Mouse (Mus musculus): ENCODE results near the gene Eprs. TPM values are rescaled to one million over a fixed set of nuclear protein-coding genes. Genes with fewer than 3 reads are reported as not detected.

Eprs gene
- polyA plus RNA-seq, 1 experiment: 94.5 TPM

DNA sequence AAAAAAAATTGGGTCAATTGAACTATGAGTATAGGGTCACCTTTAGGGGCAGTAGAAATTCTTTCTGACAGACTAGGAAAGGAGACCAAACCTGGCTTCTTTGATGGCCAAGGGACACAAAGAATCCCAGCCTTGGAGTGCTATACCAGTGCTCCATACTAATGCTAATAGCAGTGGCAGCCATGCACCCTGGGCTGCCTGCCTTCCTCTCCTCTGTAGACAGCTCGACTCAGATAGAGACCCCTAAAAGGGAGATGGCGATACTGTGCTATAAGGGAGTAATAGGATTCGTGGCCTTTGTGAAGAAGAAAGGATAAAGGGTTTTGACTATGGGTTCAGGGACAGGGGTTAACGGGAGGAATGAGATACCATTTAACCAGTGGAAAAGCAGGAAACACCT, 91.3 kb downstream of the Eprs start:
- TF ChIP-seq MYOD1 (IDR thresholded peaks at IDR 0.05; ENCODE audit: control insufficient read depth in 1 of 3, insufficient read length in 2 of 3, low read depth in 2 of 3): no peak
- TF ChIP-seq TCF3 (IDR thresholded peaks at IDR 0.05; ENCODE audit: insufficient read length, low read depth): no peak
- no peak for TF ChIP-seq SRF (IDR thresholded peaks at IDR 0.05; ENCODE audit: control insufficient read depth, insufficient read length, low read depth)
- no peak for TF ChIP-seq POLR2AphosphoS2 (IDR thresholded peaks at IDR 0.05; ENCODE audit: insufficient read length, low read depth)
- no peak for TF ChIP-seq MYOG (IDR thresholded peaks at IDR 0.05; ENCODE audit: control insufficient read depth in 1 of 3, insufficient read depth in 1 of 3, insufficient read length in 2 of 3, low read depth in 2 of 3)
- TF ChIP-seq USF1 (IDR thresholded peaks at IDR 0.05; ENCODE audit: low read depth): no peak
- no peak for TF ChIP-seq POLR2A (IDR thresholded peaks at IDR 0.05; ENCODE audit: insufficient read length, low read depth)
- no peak for TF ChIP-seq REST (IDR thresholded peaks at IDR 0.05; ENCODE audit: insufficient read depth, insufficient read length)
- TF ChIP-seq CEBPB (IDR thresholded peaks at IDR 0.05; ENCODE audit: insufficient read depth, poor library complexity, severe bottlenecking): no peak
- no peak for TF ChIP-seq E2F4 (IDR thresholded peaks at IDR 0.05; ENCODE audit: insufficient read depth)
- Histone ChIP-seq H3K4me2 (ENCODE audit: low read depth) (no peak overlapping the region), H3ac (ENCODE audit: control insufficient read depth, insufficient read length) (no peak overlapping the region), H3K36me3 (ENCODE audit: control insufficient read depth, insufficient read depth) (no peaks in the 10 kb centered on the region), H3K27me3 (ENCODE audit: control insufficient read depth, insufficient read depth, insufficient read length) (peaks cover 38% of the 10 kb centered on the region), H3K79me2 (ENCODE audit: control insufficient read depth, insufficient read depth) (no peaks in the 10 kb centered on the region), H3K4me3 (no peak overlapping the region)

DNA sequence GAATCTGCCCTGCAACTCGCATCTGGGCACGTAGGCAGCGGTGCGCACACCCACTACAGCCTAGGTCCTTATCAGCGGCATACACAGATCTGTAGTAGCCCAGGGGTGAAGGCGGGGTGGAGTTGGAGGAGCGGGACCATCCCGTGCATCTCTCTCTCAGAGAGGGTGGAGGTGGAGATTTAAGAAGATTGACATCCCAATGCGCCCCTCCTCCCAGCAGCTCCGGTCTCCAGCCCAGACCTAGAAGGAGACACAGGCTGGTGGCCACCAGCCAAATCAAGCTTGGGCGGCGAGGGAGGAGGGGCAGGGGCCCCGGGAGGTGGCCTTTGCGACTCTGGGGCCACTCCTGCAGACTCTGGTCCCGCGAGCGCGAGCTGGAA, 91.7 kb downstream of the Eprs start, which contains the start of gene Slc30a10:
Slc30a10 (plus strand) TSS at position 274 of the 380 bp plus-strand sequence.
- TF ChIP-seq MYOG (IDR thresholded peaks at IDR 0.05; ENCODE audit: control insufficient read depth in 1 of 3, insufficient read depth in 1 of 3, insufficient read length in 2 of 3, low read depth in 2 of 3) (no peak), CEBPB (IDR thresholded peaks at IDR 0.05; ENCODE audit: insufficient read depth, poor library complexity, severe bottlenecking) (no peak), POLR2AphosphoS2 (IDR thresholded peaks at IDR 0.05; ENCODE audit: insufficient read length, low read depth) (no peak), POLR2A (IDR thresholded peaks at IDR 0.05; ENCODE audit: insufficient read length, low read depth) (no peak), USF1 (IDR thresholded peaks at IDR 0.05; ENCODE audit: low read depth) (no peak), E2F4 (IDR thresholded peaks at IDR 0.05; ENCODE audit: insufficient read depth) (no peak), MAX (IDR thresholded peaks at IDR 0.05; ENCODE audit: low read depth) (no peak), TCF3 (IDR thresholded peaks at IDR 0.05; ENCODE audit: insufficient read length, low read depth) (no peak), SRF (IDR thresholded peaks at IDR 0.05; ENCODE audit: control insufficient read depth, insufficient read length, low read depth) (no peak), REST (IDR thresholded peaks at IDR 0.05; ENCODE audit: insufficient read depth, insufficient read length) (no peak), MYOD1 (IDR thresholded peaks at IDR 0.05; ENCODE audit: control insufficient read depth in 1 of 3, insufficient read length in 2 of 3, low read depth in 2 of 3) (no peak), TCF12 (IDR thresholded peaks at IDR 0.05; ENCODE audit: insufficient read depth, poor library complexity, severe bottlenecking) (no peak)
- Histone ChIP-seq H3K4me3 (no peak within 1 kb of the TSS), H3K36me3 (ENCODE audit: control insufficient read depth, insufficient read depth) (no peaks in the 10 kb centered on the region), H3K79me2 (ENCODE audit: control insufficient read depth, insufficient read depth) (no peaks in the 10 kb centered on the region), H3ac (ENCODE audit: control insufficient read depth, insufficient read length) (no peak within 1 kb of the TSS), H3K4me2 (ENCODE audit: low read depth) (no peak within 1 kb of the TSS), H3K27me3 (ENCODE audit: control insufficient read depth, insufficient read depth, insufficient read length) (peaks cover 38% of the 10 kb centered on the region)

DNA sequence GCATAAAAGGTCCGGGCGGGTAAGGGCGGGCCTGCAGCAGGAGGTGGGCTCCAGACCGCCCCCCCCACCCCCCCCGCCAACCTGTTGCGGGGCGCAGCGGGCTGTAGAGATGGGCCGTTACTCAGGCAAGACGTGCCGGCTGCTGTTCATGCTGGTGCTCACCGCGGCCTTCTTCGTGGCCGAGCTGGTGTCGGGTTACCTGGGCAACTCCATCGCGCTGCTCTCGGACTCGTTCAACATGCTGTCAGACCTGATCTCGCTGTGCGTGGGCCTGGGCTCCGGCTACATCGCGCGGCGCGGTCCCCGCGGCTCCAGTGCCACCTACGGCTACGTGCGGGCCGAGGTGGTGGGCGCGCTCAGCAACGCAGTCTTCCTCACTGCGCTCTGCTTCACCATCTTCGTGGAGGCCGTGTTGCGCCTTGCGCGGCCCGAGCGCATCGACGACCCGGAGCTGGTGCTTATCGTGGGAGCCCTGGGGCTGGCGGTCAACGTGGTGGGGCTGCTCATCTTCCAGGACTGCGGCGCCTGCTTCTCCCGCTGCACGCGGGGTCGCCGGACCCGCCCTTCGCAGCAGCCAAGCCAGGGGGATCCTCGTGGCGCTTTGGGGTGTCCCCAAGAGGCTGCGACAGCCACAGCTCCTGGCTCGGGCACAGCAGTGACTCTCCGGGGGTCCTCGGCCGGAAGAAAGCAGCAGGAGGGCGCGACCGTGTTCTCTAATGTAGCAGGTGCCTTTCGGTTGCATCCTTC, 92.3 kb downstream of the Eprs start:
- H3ac ChIP-seq (ENCODE audit: control insufficient read depth, insufficient read length): no peak overlapping the region
- H3K4me3 ChIP-seq: no peak overlapping the region
- no peaks in the 10 kb centered on the region for H3K36me3 ChIP-seq (ENCODE audit: control insufficient read depth, insufficient read depth)
- TF ChIP-seq USF1 (IDR thresholded peaks at IDR 0.05; ENCODE audit: low read depth): no peak
- no peak for TF ChIP-seq TCF12 (IDR thresholded peaks at IDR 0.05; ENCODE audit: insufficient read depth, poor library complexity, severe bottlenecking)
- TF ChIP-seq REST (IDR thresholded peaks at IDR 0.05; ENCODE audit: insufficient read depth, insufficient read length): no peak
- TF ChIP-seq MYOG (IDR thresholded peaks at IDR 0.05; ENCODE audit: control insufficient read depth in 1 of 3, insufficient read depth in 1 of 3, insufficient read length in 2 of 3, low read depth in 2 of 3): no peak
- no peak for TF ChIP-seq TCF3 (IDR thresholded peaks at IDR 0.05; ENCODE audit: insufficient read length, low read depth)
- no peak for TF ChIP-seq POLR2A (IDR thresholded peaks at IDR 0.05; ENCODE audit: insufficient read length, low read depth)
- TF ChIP-seq MAX (IDR thresholded peaks at IDR 0.05; ENCODE audit: low read depth): no peak
- TF ChIP-seq CEBPB (IDR thresholded peaks at IDR 0.05; ENCODE audit: insufficient read depth, poor library complexity, severe bottlenecking): no peak
- no peak for TF ChIP-seq MYOD1 (IDR thresholded peaks at IDR 0.05; ENCODE audit: control insufficient read depth in 1 of 3, insufficient read length in 2 of 3, low read depth in 2 of 3)
- TF ChIP-seq E2F4 (IDR thresholded peaks at IDR 0.05; ENCODE audit: insufficient read depth): no peak
- TF ChIP-seq POLR2AphosphoS2 (IDR thresholded peaks at IDR 0.05; ENCODE audit: insufficient read length, low read depth): no peak
- TF ChIP-seq SRF (IDR thresholded peaks at IDR 0.05; ENCODE audit: control insufficient read depth, insufficient read length, low read depth): no peak
- no peaks in the 10 kb centered on the region for H3K79me2 ChIP-seq (ENCODE audit: control insufficient read depth, insufficient read depth)
- H3K4me2 ChIP-seq (ENCODE audit: low read depth): no peak overlapping the region
- peaks cover 36% of the 10 kb centered on the region for H3K27me3 ChIP-seq (ENCODE audit: control insufficient read depth, insufficient read depth, insufficient read length)

DNA sequence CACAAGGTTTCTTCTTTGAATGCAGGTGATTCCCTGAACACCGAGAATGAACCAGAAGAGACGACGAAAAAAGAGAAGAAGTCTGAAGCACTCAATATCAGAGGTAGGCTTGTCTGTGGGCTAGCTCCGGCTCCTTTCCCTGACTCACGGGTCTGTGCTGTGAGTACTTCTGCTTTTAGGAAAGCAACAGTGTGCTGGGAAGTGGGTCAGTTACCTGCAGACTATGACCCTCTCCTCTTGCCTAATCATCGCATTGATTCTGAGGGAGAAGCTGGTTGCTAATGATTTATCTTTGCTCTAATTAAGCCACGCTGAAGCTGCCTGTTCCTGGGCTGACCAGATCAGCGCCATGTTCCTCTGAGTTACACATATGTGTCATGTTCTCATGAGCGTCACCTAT, 93.5 kb downstream of the Eprs start:
- no peak overlapping the region for H3K4me3 ChIP-seq
- TF ChIP-seq E2F4 (IDR thresholded peaks at IDR 0.05; ENCODE audit: insufficient read depth) (no peak), POLR2A (IDR thresholded peaks at IDR 0.05; ENCODE audit: insufficient read length, low read depth) (no peak), MYOD1 (IDR thresholded peaks at IDR 0.05; ENCODE audit: control insufficient read depth in 1 of 3, insufficient read length in 2 of 3, low read depth in 2 of 3) (no peak), MYOG (IDR thresholded peaks at IDR 0.05; ENCODE audit: control insufficient read depth in 1 of 3, insufficient read depth in 1 of 3, insufficient read length in 2 of 3, low read depth in 2 of 3) (no peak), TCF12 (IDR thresholded peaks at IDR 0.05; ENCODE audit: insufficient read depth, poor library complexity, severe bottlenecking) (no peak), CEBPB (IDR thresholded peaks at IDR 0.05; ENCODE audit: insufficient read depth, poor library complexity, severe bottlenecking) (no peak), POLR2AphosphoS2 (IDR thresholded peaks at IDR 0.05; ENCODE audit: insufficient read length, low read depth) (no peak), USF1 (IDR thresholded peaks at IDR 0.05; ENCODE audit: low read depth) (no peak), SRF (IDR thresholded peaks at IDR 0.05; ENCODE audit: control insufficient read depth, insufficient read length, low read depth) (no peak), MAX (IDR thresholded peaks at IDR 0.05; ENCODE audit: low read depth) (no peak), TCF3 (IDR thresholded peaks at IDR 0.05; ENCODE audit: insufficient read length, low read depth) (no peak)

More for the DNA sequence above, 93.5 kb downstream of the Eprs start:
- no peaks in the 10 kb centered on the region for H3K79me2 ChIP-seq (ENCODE audit: control insufficient read depth, insufficient read depth)
- H3ac ChIP-seq (ENCODE audit: control insufficient read depth, insufficient read length): no peak overlapping the region
- H3K36me3 ChIP-seq (ENCODE audit: control insufficient read depth, insufficient read depth): no peaks in the 10 kb centered on the region
- no peak overlapping the region for H3K4me2 ChIP-seq (ENCODE audit: low read depth)
- H3K27me3 ChIP-seq (ENCODE audit: control insufficient read depth, insufficient read depth, insufficient read length): peaks cover 34% of the 10 kb centered on the region

All from myocyte (in vitro differentiated cells).